Mouse (Mus musculus) kidney, postnatal 0 days (tissue): Measurements from ENCODE around the gene Nol4l. TPM values are rescaled to one million over a fixed set of nuclear protein-coding genes. Genes with fewer than 3 reads are reported as not detected.
A peak's percentile ranks its signal among the peaks of the same experiment; 100 is the strongest.

Source experiments
- ATAC-seq: fragments of 200-750 bp; cut with Nextera tagmentation; replicated peaks from 2 replicates; pipeline ENCODE4 v1.8.0; 2017; ENCODE audit warnings: low read depth, moderate number of reproducible peaks, moderate TSS enrichment, moderate library complexity; ENCODE audit not compliant: low FRiP score
- DNase-seq: peaks from one replicate; pipeline ENCODE4 v3.0.0-alpha.2; 2016; ENCODE audit warnings: low spot score
- H3K27ac ChIP-seq: fragments of 300-500 bp; sonication (generic); 2 replicates; pipeline ENCODE4 v1.5.1; 2014; ENCODE audit warnings: mild to moderate bottlenecking
- H3K27me3 ChIP-seq: fragments of 300-500 bp; sonication (generic); 2 replicates; pipeline ENCODE4 v1.6.1; 2014; ENCODE audit warnings: low read length, mixed read lengths; ENCODE audit not compliant: insufficient read depth
- H3K36me3 ChIP-seq: fragments of 300-500 bp; sonication (generic); 2 replicates; pipeline ENCODE4 v1.6.1; 2014; ENCODE audit warnings: low read length, mixed read lengths; ENCODE audit not compliant: insufficient read depth
- H3K4me1 ChIP-seq: fragments of 300-500 bp; sonication (generic); replicated peaks from 2 replicates; pipeline ENCODE4 v1.6.1; 2014; ENCODE audit warnings: antibody characterized with exemption, low read length, mixed read lengths; ENCODE audit not compliant: insufficient read depth
- H3K4me2 ChIP-seq: fragments of 300-500 bp; sonication (generic); 2 replicates; pipeline ENCODE4 v1.6.1; 2014; ENCODE audit warnings: mild to moderate bottlenecking, low read length, moderate library complexity, mixed read lengths
- H3K4me3 ChIP-seq: fragments of 300-500 bp; sonication (generic); replicated peaks from 2 replicates; pipeline ENCODE4 v1.5.1; 2014; ENCODE audit warnings: low read depth, low read length
- H3K9ac ChIP-seq: fragments of 300-500 bp; sonication (generic); 2 replicates; pipeline ENCODE4 v1.6.1; 2014; ENCODE audit warnings: low read depth, low read length
- H3K9me3 ChIP-seq: fragments of 300-500 bp; sonication (generic); replicated peaks from 2 replicates; pipeline ENCODE4 v1.6.1; 2016; ENCODE audit warnings: low read length, inconsistent platforms, mixed read lengths
- CTCF ChIP-seq: IDR thresholded peaks from 2 replicates; pipeline ENCODE4 v1.5.1; 2016; ENCODE audit warnings: antibody characterized with exemption, low read depth, mild to moderate bottlenecking, moderate library complexity
- WGBS: fragments of 180-500 bp; shearing (Covaris S2); extraction: QIAGEN DNeasy Blood & Tissue Kit; methylation state at CpG from one replicate; pipeline ENCODE4 v1.1.7; 2014; 5-methylcytosine and 5-hydroxymethylcytosine counted together
- polyA plus RNA-seq: library from polyadenylated mRNA; unstranded; fragments of >200 nt; fragmentation: Nextera tagmentation; extraction: Ambion mirVana; gene quantifications from 2 replicates; pipeline ENCODE4 v1.2.1, GENCODE M21; 2015

Gene Nol4l
- polyA plus RNA-seq, 1 experiment from 2014 or later = 9.6 TPM

DNA sequence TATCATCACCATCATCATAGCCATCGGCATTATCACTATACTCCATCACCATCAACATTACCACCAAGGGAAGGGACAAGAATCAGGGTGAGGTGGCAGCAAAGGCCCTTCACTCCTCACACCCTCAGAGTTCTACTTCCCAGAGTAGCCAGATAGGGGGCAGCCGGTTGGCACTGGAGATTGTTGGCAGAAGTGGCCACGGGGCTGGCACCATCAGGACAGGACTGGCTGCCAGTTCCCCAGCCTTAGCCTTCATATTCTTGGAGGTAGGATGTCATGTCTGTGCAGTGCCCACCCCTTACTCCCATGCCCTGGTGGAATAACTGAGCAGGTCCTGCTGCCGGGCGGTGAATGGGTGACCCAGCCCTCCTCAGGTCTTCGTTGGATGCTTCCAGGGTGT, 14.2 kb downstream of the Nol4l start:
- Histone ChIP-seq H3K4me1 (no peaks in the 10 kb centered on the region), H3K36me3 (no peaks in the 10 kb centered on the region), H3K4me2 (no peak overlapping the region), H3K27me3 (no peaks in the 10 kb centered on the region), H3K27ac (no peak overlapping the region), H3K4me3 (no peak overlapping the region), H3K9me3 (no peaks in the 10 kb centered on the region), H3K9ac (no peak overlapping the region)
- ATAC-seq = no peak
- 88% methylated on average over 6 of the region's 6 CpGs for WGBS
- DNase-seq = no peak
- TF ChIP-seq CTCF = no peak

GRCm38 (mm10) chr2:153514497-153515380, 15.0 kb downstream of the Nol4l start:
- no peak overlapping the region for H3K27ac ChIP-seq
- DNase-seq (no peak), ATAC-seq (no peak)
- H3K4me1 ChIP-seq = 0 out of 2 replicates have a peak, but pooled peaks cover under 1% of the 10 kb centered on the region
- H3K4me2 ChIP-seq = no peak overlapping the region
- TF ChIP-seq CTCF = no peak
- H3K36me3 ChIP-seq = no peaks in the 10 kb centered on the region
- H3K27me3 ChIP-seq = no peaks in the 10 kb centered on the region
- 70% methylated on average over 14 of the region's 14 CpGs for WGBS
- H3K4me3 ChIP-seq = no peak overlapping the region
- no peak overlapping the region for H3K9ac ChIP-seq
- H3K9me3 ChIP-seq = no peaks in the 10 kb centered on the region

- Histone ChIP-seq H3K4me3 (no peak overlapping the region), H3K9me3 (no peaks in the 10 kb centered on the region), H3K9ac (no peak overlapping the region), H3K36me3 (no peaks in the 10 kb centered on the region), H3K27me3 (no peaks in the 10 kb centered on the region), H3K4me1 (peaks cover 8% of the 10 kb centered on the region; the same call in 1 of the 2 replicates), H3K27ac (no peak overlapping the region), H3K4me2 (no peak overlapping the region)
- TF ChIP-seq CTCF = no peak
- no peak for DNase-seq
- ATAC-seq = no peak
- WGBS = 89% methylated on average over 3 of the region's 3 CpGs
These were observed 15.8 kb downstream of the Nol4l start for GRCm38 (mm10) chr2:153513983-153514382.

GRCm38 (mm10) chr2:153512416-153513323, 17.1 kb downstream of the Nol4l start:
- Histone ChIP-seq H3K27ac (no peak overlapping the region), H3K9ac (no peak overlapping the region), H3K4me3 (no peak overlapping the region), H3K4me1 (peaks cover 9% of the 10 kb centered on the region; the same call in 1 of the 2 replicates), H3K9me3 (no peaks in the 10 kb centered on the region), H3K27me3 (no peaks in the 10 kb centered on the region), H3K4me2 (no peak overlapping the region), H3K36me3 (no peaks in the 10 kb centered on the region)
- 76% methylated on average over 14 of the region's 14 CpGs for WGBS
- ATAC-seq (no peak), DNase-seq (no peak)
- no peak for TF ChIP-seq CTCF

GRCm38 (mm10) chr2:153511562-153511961, 18.2 kb downstream of the Nol4l start:
- Histone ChIP-seq H3K9ac (no peak overlapping the region), H3K4me2 (no peak overlapping the region), H3K36me3 (no peaks in the 10 kb centered on the region), H3K9me3 (no peaks in the 10 kb centered on the region), H3K27me3 (no peaks in the 10 kb centered on the region), H3K4me1 (peaks cover 9% of the 10 kb centered on the region; the same call in 1 of the 2 replicates), H3K4me3 (no peak overlapping the region), H3K27ac (no peak overlapping the region)
- 0 out of 2 replicates have a peak, but pooled peaks have one; percentile 18 for ATAC-seq
- no peak for DNase-seq
- WGBS = 42% methylated on average over 6 of the region's 6 CpGs
- no peak for TF ChIP-seq CTCF

GRCm38 (mm10) chr2:153510136-153510535, 19.6 kb downstream of the Nol4l start:
- Histone ChIP-seq H3K9me3 (no peaks in the 10 kb centered on the region), H3K27me3 (no peaks in the 10 kb centered on the region), H3K4me2 (no peak overlapping the region), H3K4me1 (peaks cover 9% of the 10 kb centered on the region; the same call in 1 of the 2 replicates), H3K36me3 (no peaks in the 10 kb centered on the region), H3K4me3 (no peak overlapping the region), H3K27ac (no peak overlapping the region), H3K9ac (no peak overlapping the region)
- TF ChIP-seq CTCF = no peak
- DNase-seq (no peak), ATAC-seq (no peak)
- 84% methylated on average over 8 of the region's 8 CpGs for WGBS
